Mouse (Mus musculus) erythroblast, embryonic 14.5 days (primary cell): Measurements from ENCODE around the gene Rln3. TPM values are rescaled to one million over a fixed set of nuclear protein-coding genes. Genes with fewer than 3 reads are reported as not detected.
"Not testable (repeated sequence)": the region's sequence is repeated elsewhere in the genome, so short reads cannot be mapped to it uniquely, and the experiment has no call there.

ENCODE experiments used
- H3K27me3 ChIP-seq: 2 replicates; pipeline ENCODE4 v1.6.1; 2012; ENCODE audit warnings: inconsistent platforms; ENCODE audit not compliant: control insufficient read depth
- H3K36me3 ChIP-seq: 2 replicates; pipeline ENCODE4 v1.6.1; 2012; ENCODE audit warnings: mild to moderate bottlenecking, inconsistent platforms; ENCODE audit not compliant: control insufficient read depth
- H3K4me1 ChIP-seq: 2 replicates; pipeline ENCODE4 v1.6.1; 2012; ENCODE audit warnings: inconsistent platforms; ENCODE audit not compliant: control insufficient read depth
- H3K4me3 ChIP-seq: replicated peaks from 2 replicates; pipeline ENCODE3; 2012; ENCODE audit warnings: moderate library complexity, mild to moderate bottlenecking, inconsistent platforms
- H3K9me3 ChIP-seq: 2 replicates; pipeline ENCODE4 v1.6.1; 2012; ENCODE audit warnings: low read length, inconsistent platforms, mixed read lengths; ENCODE audit not compliant: control insufficient read depth
- GATA1 ChIP-seq: IDR thresholded peaks from 2 replicates; pipeline ENCODE4 v1.6.1; 2012; ENCODE audit warnings: low read length, inconsistent platforms, mixed read lengths
- TAL1 ChIP-seq: IDR thresholded peaks from 3 replicates; pipeline ENCODE4 v1.6.1; 2012; ENCODE audit warnings: low read length, inconsistent platforms, mixed read lengths
- polyA plus RNA-seq: library from polyadenylated mRNA; stranded (reverse); fragments of >175 nt; gene quantifications from 2 replicates; pipeline ENCODE4 v1.2.3, GENCODE M21; 2012

Rln3 gene
- polyA plus RNA-seq, 1 experiment, result not detected

- H3K36me3 ChIP-seq, result no peaks in the 10 kb centered on the region
- TF ChIP-seq TAL1, result no peak
- H3K4me1 ChIP-seq, result peaks cover 13% of the 10 kb centered on the region
- no peak overlapping the region for H3K4me3 ChIP-seq
- peaks cover 48% of the 10 kb centered on the region for H3K27me3 ChIP-seq
- peaks cover 22% of the 10 kb centered on the region; the same call in 1 of the 2 replicates for H3K9me3 ChIP-seq
These were observed 29.0 kb downstream of the Rln3 start for GRCm38 (mm10) chr8:84015833-84016232.

DNA sequence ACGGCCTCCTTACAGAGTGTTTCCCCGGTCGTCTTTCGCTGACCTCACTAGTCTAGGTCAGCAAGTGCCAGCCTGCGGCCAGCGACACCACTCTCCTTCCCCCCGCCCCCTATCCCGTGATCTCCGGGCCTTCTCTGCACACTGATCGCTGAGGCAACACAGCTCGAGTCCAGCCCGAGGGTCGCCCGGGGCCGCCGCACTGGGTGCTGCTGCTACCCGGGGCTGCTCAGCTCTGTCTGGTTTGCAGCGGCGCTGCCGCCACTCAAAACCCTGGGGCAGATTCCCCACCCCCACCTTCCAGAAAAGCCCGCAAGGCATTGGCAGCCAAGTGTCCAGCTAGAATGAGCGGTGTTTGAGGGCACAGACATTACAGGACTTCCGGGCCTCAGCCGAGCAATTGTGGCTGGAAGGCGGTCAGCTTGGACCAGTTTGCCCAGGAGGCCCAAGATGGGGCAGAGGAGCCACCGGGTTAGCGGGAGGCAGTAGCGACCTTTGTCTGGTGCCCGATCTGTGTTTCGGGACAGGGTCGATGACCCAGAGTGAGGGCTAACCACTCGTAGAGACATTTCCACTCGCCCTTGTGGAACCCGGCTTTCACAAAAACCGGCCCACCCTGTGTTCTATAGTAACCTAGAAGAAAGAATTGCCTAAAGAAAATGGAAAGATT is 32.2 kb downstream of the Rln3 start:
- H3K4me1 ChIP-seq, result peaks cover 17% of the 10 kb centered on the region
- H3K36me3 ChIP-seq, result no peaks in the 10 kb centered on the region
- H3K9me3 ChIP-seq, result peaks cover 26% of the 10 kb centered on the region; the same call in 1 of the 2 replicates
- H3K27me3 ChIP-seq, result peaks cover 64% of the 10 kb centered on the region
- no peak overlapping the region for H3K4me3 ChIP-seq
- TF ChIP-seq TAL1, result no peak

GRCm38 (mm10) chr8:84011705-84012498 is 32.9 kb downstream of the Rln3 start, which contains the start of gene 2210011C24Rik:
2210011C24Rik (minus strand) TSS chr8:84012171.
- Histone ChIP-seq H3K36me3 (no peaks in the 10 kb centered on the region), H3K4me3 (peak within 1 kb of the TSS; percentile 29), H3K4me1 (peaks cover 17% of the 10 kb centered on the region), H3K9me3 (peaks cover 26% of the 10 kb centered on the region; the same call in 1 of the 2 replicates), H3K27me3 (peaks cover 64% of the 10 kb centered on the region)
- TF ChIP-seq GATA1, result no peak
- TF ChIP-seq TAL1, result no peak

DNA sequence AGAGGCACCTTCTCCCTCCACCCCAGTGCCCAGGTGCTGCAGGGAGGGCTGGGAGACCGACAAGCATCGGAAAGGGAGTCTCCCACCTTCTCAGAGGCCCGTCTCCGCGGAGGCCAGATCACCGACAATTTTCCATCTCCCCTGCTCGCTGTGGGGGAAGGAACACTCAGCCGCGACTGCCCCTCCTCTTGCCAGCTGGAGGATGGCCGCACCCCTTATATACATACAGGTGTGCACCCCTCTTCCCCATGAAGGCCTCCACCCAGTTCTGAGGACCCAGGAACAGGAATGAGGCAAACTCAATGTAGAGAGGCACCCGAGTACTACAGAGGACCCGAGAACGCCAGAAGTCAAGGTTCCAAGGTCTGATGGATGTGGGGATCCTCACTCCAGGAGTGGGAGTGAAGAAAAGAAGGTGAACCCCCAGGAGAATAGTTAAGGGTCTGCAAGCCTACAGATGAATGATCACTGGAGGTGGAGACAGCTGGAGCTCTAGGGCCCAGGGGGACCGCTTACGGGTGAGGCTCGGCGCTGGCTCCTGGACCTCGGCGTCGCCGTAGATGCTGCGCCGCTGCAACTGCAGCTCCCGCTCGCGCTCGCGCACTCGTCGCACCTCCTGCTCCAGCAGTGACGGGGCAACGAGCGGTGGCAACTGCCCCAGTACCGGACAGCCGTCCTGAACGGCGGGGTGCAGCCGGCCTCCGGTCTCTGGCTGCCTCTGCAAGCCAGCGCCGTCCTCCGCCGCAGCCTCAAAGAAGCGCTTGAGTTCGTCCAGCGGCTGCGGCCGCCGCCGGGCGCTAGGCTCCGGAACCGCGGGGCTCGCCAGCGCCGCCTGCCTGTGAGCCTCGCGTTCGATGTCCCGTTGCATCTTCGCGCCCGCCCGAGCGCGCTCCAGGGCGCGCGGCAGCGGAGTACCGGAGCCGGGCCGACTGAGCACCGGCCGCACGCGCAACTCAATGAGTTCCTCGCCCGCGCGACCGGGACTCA is 33.9 kb downstream of the Rln3 start:
- H3K9me3 ChIP-seq, result peaks cover 24% of the 10 kb centered on the region; the same call in 1 of the 2 replicates
- H3K36me3 ChIP-seq, result no peaks in the 10 kb centered on the region; the same call in 1 of the 2 replicates
- peaks cover 17% of the 10 kb centered on the region for H3K4me1 ChIP-seq
- H3K4me3 ChIP-seq, result peak overlapping the region; percentile 29
- peaks cover 64% of the 10 kb centered on the region for H3K27me3 ChIP-seq
- TF ChIP-seq GATA1, result no peak
- TF ChIP-seq TAL1, result no peak

DNA sequence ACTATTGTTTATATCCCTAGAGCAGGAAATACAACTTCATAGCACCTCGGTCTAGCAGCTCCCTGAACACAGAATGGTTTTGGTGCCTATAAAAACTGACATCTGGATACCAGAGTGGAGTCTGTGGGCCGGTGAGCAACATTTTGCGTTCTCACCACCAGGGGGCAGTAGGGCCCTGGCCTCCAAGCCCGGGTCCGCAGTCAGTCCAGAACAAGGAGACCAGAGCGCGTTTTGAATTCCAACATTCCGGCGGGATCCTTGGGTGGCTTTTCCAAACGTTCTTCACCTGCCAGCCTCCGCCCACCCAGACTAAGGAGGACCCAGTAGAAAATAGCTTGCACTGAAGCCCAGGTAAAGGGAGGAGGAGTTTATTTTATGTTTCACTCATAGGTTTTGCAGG is 34.9 kb downstream of the Rln3 start:
- TF ChIP-seq TAL1 (no peak), GATA1 (no peak)
- H3K27me3 ChIP-seq, result peaks cover 63% of the 10 kb centered on the region
- no peaks in the 10 kb centered on the region; the same call in 1 of the 2 replicates for H3K36me3 ChIP-seq
- H3K9me3 ChIP-seq, result peaks cover 22% of the 10 kb centered on the region; the same call in 1 of the 2 replicates
- H3K4me3 ChIP-seq, result no peak overlapping the region
- peaks cover 23% of the 10 kb centered on the region for H3K4me1 ChIP-seq

DNA sequence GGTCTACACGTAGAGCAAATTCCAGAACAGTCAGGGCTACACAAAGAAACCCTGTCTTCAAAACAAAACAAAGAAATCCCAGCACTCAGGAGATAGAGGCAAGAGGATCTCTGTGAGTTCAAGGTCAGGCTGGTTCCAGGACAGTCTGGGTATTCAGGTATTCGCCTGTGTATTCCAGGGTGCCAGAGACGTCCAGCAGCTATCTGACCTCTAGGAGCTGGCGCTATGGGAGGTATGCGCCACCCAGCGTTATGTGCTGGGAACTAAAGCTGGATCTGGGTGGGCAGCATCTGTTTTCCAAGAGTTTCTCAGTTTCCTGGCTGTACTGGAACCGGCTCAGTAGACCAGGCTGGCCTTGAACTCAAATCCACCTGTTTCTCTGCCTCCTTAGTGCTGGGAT is 36.4 kb downstream of the Rln3 start:
- peaks cover 14% of the 10 kb centered on the region; the same call in 1 of the 2 replicates for H3K9me3 ChIP-seq
- H3K36me3 ChIP-seq, result peaks cover 11% of the 10 kb centered on the region
- peaks cover 37% of the 10 kb centered on the region for H3K4me1 ChIP-seq
- no peak overlapping the region for H3K4me3 ChIP-seq
- TF ChIP-seq GATA1 (no peak), TAL1 (no peak)
- H3K27me3 ChIP-seq, result peaks cover 49% of the 10 kb centered on the region

DNA sequence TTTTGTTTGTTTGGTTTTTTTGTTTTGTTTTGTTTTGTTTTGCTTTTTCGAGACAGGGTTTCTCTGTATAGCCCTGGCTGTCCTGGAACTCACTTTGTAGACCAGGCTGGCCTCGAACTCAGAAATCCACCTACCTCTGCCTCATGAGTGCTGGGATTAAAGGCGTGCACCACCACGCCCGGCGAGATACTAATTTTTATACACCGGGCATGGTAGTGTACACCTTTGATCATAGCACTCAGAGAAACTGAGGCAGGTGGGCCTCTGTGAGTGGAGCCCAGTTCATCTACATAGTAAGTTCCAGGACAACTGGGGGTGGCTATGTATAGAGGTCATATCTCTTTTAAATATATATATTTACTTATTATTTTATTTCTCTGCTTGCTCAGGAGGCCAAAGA is 39.3 kb downstream of the Rln3 start:
- Histone ChIP-seq H3K4me1 (peaks cover 41% of the 10 kb centered on the region), H3K27me3 (peaks cover 20% of the 10 kb centered on the region), H3K36me3 (peaks cover 39% of the 10 kb centered on the region)
- H3K9me3 ChIP-seq, H3K4me3 ChIP-seq: not testable (repeated sequence)

DNA sequence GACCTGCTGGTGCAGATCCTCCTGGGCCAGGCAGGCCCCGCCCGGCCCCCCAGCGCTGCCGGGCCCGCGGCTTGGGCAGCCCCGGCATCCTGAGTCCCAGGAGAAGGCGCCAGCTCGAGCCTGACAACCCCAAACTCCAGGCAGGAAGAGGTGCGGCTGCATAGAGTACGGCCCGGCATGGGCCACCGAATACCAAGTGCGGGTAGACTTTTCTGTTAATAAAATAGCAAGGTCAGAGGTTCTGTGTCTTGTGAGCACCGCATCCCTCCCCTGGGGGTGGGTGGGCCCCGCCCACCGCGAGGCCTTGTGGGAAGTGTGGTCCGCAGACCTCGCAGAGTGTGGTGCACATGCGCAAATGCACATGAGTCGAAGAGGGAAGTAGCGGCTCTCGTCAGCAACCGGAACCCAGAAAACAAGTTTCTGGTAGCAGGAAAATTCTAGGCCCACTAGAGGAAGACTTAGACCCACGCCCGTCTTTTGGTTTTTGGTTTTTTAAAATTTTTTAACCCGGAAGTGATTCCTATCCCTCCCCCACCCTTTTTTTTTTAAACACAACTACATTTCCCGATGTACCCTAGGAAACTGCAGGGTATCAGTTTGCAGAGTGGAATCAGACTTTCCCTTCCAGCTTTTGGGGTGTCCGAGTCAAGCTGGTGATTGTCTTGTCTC is 40.1 kb downstream of the Rln3 start:
- Histone ChIP-seq H3K4me1 (peaks cover 43% of the 10 kb centered on the region), H3K4me3 (peak overlapping the region; percentile 65), H3K9me3 (peaks cover 4% of the 10 kb centered on the region; the same call in 1 of the 2 replicates), H3K36me3 (peaks cover 48% of the 10 kb centered on the region), H3K27me3 (peaks cover 12% of the 10 kb centered on the region)
- no peak for TF ChIP-seq GATA1
- TF ChIP-seq TAL1, result no peak
